Mouse (Mus musculus) heart, embryonic 11.5 days (tissue): ENCODE results near the gene Ubxn6. TPM values are rescaled to one million over a fixed set of nuclear protein-coding genes. Genes with fewer than 3 reads are reported as not detected.
"Not testable (repeated sequence)": the region's sequence is repeated elsewhere in the genome, so short reads cannot be mapped to it uniquely, and the experiment has no call there.

Experiments used
- ATAC-seq: fragments of 200-750 bp; cut with Nextera tagmentation; replicated peaks from 2 replicates; pipeline ENCODE4 v1.8.0; 2017; ENCODE audit warnings: moderate library complexity; ENCODE audit not compliant: insufficient number of reproducible peaks, low FRiP score, low TSS enrichment
- H3K27ac ChIP-seq: fragments of 300-500 bp; sonication (generic); 2 replicates; pipeline ENCODE4 v1.5.1; 2014; ENCODE audit warnings: mild to moderate bottlenecking, low read depth, low read length
- H3K27me3 ChIP-seq: fragments of 300-500 bp; sonication (generic); 2 replicates; pipeline ENCODE4 v1.6.1; 2014; ENCODE audit warnings: mild to moderate bottlenecking, low read length, mixed read lengths; ENCODE audit not compliant: control insufficient read depth, insufficient read depth
- H3K36me3 ChIP-seq: fragments of 300-500 bp; sonication (generic); 2 replicates; pipeline ENCODE4 v1.6.1; 2014; ENCODE audit warnings: mild to moderate bottlenecking, low read length, moderate library complexity, mixed read lengths; ENCODE audit not compliant: control insufficient read depth, insufficient read depth
- H3K4me1 ChIP-seq: fragments of 300-500 bp; sonication (generic); 2 replicates; pipeline ENCODE4 v1.6.1; 2014; ENCODE audit warnings: low read length; ENCODE audit not compliant: control insufficient read depth, insufficient read depth
- H3K4me2 ChIP-seq: fragments of 300-500 bp; sonication (generic); 2 replicates; pipeline ENCODE4 v1.6.1; 2014; ENCODE audit warnings: mild to moderate bottlenecking, moderate library complexity
- H3K4me3 ChIP-seq: fragments of 300-500 bp; sonication (generic); 2 replicates; pipeline ENCODE4 v1.5.1; 2014; ENCODE audit warnings: low read depth, low read length
- H3K9ac ChIP-seq: fragments of 300-500 bp; sonication (generic); 2 replicates; pipeline ENCODE4 v1.6.1; 2014; ENCODE audit warnings: mild to moderate bottlenecking, low read depth, low read length, moderate library complexity
- H3K9me3 ChIP-seq: fragments of 300-500 bp; sonication (generic); replicated peaks from 2 replicates; pipeline ENCODE4 v1.6.1; 2016; ENCODE audit warnings: low read length; ENCODE audit not compliant: control insufficient read depth
- WGBS: fragments of 180-500 bp; shearing (Covaris S2); extraction: QIAGEN DNeasy Blood & Tissue Kit; methylation state at CpG from one replicate; pipeline ENCODE4 v1.1.7; 2014; ENCODE audit not compliant: insufficient replicate concordance; 5-methylcytosine and 5-hydroxymethylcytosine counted together
- polyA plus RNA-seq: library from polyadenylated mRNA; unstranded; fragments of >200 nt; fragmentation: Nextera tagmentation; extraction: Ambion mirVana; gene quantifications from 2 replicates; pipeline ENCODE4 v1.2.1, GENCODE M21; 2014

Ubxn6 gene
- polyA plus RNA-seq, 1 experiment from 2014 or later = 37.3 TPM

GRCm38 (mm10) chr17:56106436-56106835 lies 31.6 kb upstream of the Ubxn6 start:
- H3K36me3 ChIP-seq, H3K4me1 ChIP-seq, H3K27ac ChIP-seq, H3K27me3 ChIP-seq, H3K9me3 ChIP-seq, H3K4me2 ChIP-seq, H3K4me3 ChIP-seq, ATAC-seq, H3K9ac ChIP-seq: not testable (repeated sequence)
- WGBS = 96% methylated on average over 4 of the region's 4 CpGs

GRCm38 (mm10) chr17:56104821-56105220 lies 30.0 kb upstream of the Ubxn6 start:
- peaks cover 19% of the 10 kb centered on the region for H3K36me3 ChIP-seq
- WGBS = 82% methylated on average over 2 of the region's 5 CpGs
- H3K4me1 ChIP-seq, H3K9me3 ChIP-seq, ATAC-seq, H3K27ac ChIP-seq, H3K9ac ChIP-seq, H3K27me3 ChIP-seq, H3K4me3 ChIP-seq, H3K4me2 ChIP-seq: not testable (repeated sequence)

GRCm38 (mm10) chr17:56103465-56104285 lies 28.8 kb upstream of the Ubxn6 start:
- H3K36me3 ChIP-seq = peaks cover 28% of the 10 kb centered on the region
- no peak for ATAC-seq

GRCm38 (mm10) chr17:56102927-56103326 lies 28.1 kb upstream of the Ubxn6 start:
- no peak overlapping the region for H3K4me3 ChIP-seq
- no peak overlapping the region for H3K4me2 ChIP-seq
- H3K9ac ChIP-seq = no peak overlapping the region
- no peaks in the 10 kb centered on the region for H3K9me3 ChIP-seq
- H3K27ac ChIP-seq = no peak overlapping the region
- 91% methylated on average over 9 of the region's 9 CpGs for WGBS
- H3K4me1 ChIP-seq = no peaks in the 10 kb centered on the region
- no peak for ATAC-seq
- H3K27me3 ChIP-seq = no peaks in the 10 kb centered on the region
- peaks cover 29% of the 10 kb centered on the region for H3K36me3 ChIP-seq

More at GRCm38 (mm10) chr17:56103465-56104285, 28.8 kb upstream of the Ubxn6 start:
- no peak overlapping the region for H3K4me3 ChIP-seq
- 0 out of 2 replicates have a peak, but pooled peaks cover under 1% of the 10 kb centered on the region for H3K4me1 ChIP-seq
- 90% methylated on average over 8 of the region's 8 CpGs for WGBS
- no peaks in the 10 kb centered on the region for H3K9me3 ChIP-seq
- no peak overlapping the region for H3K9ac ChIP-seq
- H3K27ac ChIP-seq = no peak overlapping the region
- no peak overlapping the region for H3K4me2 ChIP-seq
- H3K27me3 ChIP-seq = no peaks in the 10 kb centered on the region

- Histone ChIP-seq H3K4me1 (no peaks in the 10 kb centered on the region), H3K9ac (no peak overlapping the region), H3K4me3 (no peak overlapping the region), H3K4me2 (no peak overlapping the region), H3K36me3 (peaks cover 36% of the 10 kb centered on the region), H3K9me3 (no peaks in the 10 kb centered on the region), H3K27ac (no peak overlapping the region), H3K27me3 (no peaks in the 10 kb centered on the region)
- no peak for ATAC-seq
- 89% methylated on average over 5 of the region's 5 CpGs for WGBS
Measured at GRCm38 (mm10) chr17:56102158-56102557, 27.3 kb upstream of the Ubxn6 start.

- Histone ChIP-seq H3K9me3 (no peaks in the 10 kb centered on the region), H3K36me3 (peaks cover 48% of the 10 kb centered on the region), H3K4me2 (no peak overlapping the region), H3K9ac (no peak overlapping the region), H3K4me1 (no peaks in the 10 kb centered on the region), H3K4me3 (no peak overlapping the region), H3K27ac (no peak overlapping the region), H3K27me3 (no peaks in the 10 kb centered on the region)
- no peak for ATAC-seq
- WGBS = 80% methylated on average over 3 of the region's 3 CpGs
Measured at GRCm38 (mm10) chr17:56100811-56101210, 26.0 kb upstream of the Ubxn6 start.

GRCm38 (mm10) chr17:56098711-56099572 lies 24.1 kb upstream of the Ubxn6 start:
- Histone ChIP-seq H3K4me3 (no peak overlapping the region), H3K9ac (no peak overlapping the region), H3K27me3 (no peaks in the 10 kb centered on the region), H3K4me2 (no peak overlapping the region), H3K4me1 (no peaks in the 10 kb centered on the region), H3K27ac (no peak overlapping the region), H3K9me3 (no peaks in the 10 kb centered on the region), H3K36me3 (peaks cover 52% of the 10 kb centered on the region)
- ATAC-seq = no peak
- 90% methylated on average over 15 of the region's 15 CpGs for WGBS

- Histone ChIP-seq H3K9me3 (no peaks in the 10 kb centered on the region), H3K4me2 (no peak overlapping the region), H3K27me3 (no peaks in the 10 kb centered on the region), H3K27ac (no peak overlapping the region), H3K4me1 (no peaks in the 10 kb centered on the region), H3K4me3 (no peak overlapping the region), H3K9ac (no peak overlapping the region), H3K36me3 (peaks cover 55% of the 10 kb centered on the region)
- 88% methylated on average over 8 of the region's 8 CpGs for WGBS
- no peak for ATAC-seq
Measured at GRCm38 (mm10) chr17:56098180-56098579, 23.4 kb upstream of the Ubxn6 start.
